Mouse (Mus musculus): ENCODE results near the gene Tpk1.

- no peak for TF ChIP-seq POLR2A (IDR thresholded peaks at IDR 0.05; ENCODE audit: low read depth, low read length)
- no peak for TF ChIP-seq CTCF (conservative IDR thresholded peaks at IDR 0.05; ENCODE audit: insufficient read depth, insufficient read length, low read depth, low read length)
Measured at GRCm38 (mm10) chr6:43420358-43420979, 245.6 kb downstream of the Tpk1 start.
